Mouse (Mus musculus): ENCODE results near the gene Pxdn. TPM values are rescaled to one million over a fixed set of nuclear protein-coding genes. Genes with fewer than 3 reads are reported as not detected.

The Pxdn gene
- polyA plus RNA-seq, 1 experiment from 2014 or later: 137 TPM

DNA sequence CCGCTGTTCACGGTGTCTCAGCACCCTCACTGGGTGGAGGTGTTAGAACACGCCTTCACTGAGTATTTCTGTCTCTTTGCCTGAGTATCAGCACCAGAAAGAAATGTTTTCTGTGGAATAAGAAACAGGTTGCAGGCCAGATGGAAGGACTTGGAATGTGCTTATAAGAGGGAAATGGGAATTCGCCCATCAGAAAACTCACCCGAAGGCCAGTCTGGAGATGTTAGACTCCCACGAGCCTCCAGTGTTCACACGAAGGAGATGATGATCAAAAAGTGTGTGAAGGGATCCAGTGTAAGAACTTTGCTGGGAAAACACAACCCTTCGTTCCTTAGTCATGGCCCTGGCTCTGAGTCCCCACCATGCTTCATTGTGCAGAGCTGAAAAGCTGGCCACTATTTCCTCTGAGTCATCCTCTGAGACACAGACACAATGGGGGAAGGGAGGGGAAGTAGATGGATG, 3.3 kb upstream of the Pxdn start:
- peaks cover 21% of the 10 kb centered on the region for H3K4me1 ChIP-seq
- H3K36me3 ChIP-seq: no peaks in the 10 kb centered on the region
- no peak overlapping the region for H3K4me3 ChIP-seq
- 79% methylated on average over 8 of the region's 8 CpGs for WGBS
- DNase-seq (ENCODE audit: low spot score): no peak
- H3K27me3 ChIP-seq (ENCODE audit: low read depth, poor library complexity, severe bottlenecking): no peaks in the 10 kb centered on the region
- no peak overlapping the region for H3K27ac ChIP-seq
- no peaks in the 10 kb centered on the region for H3K9me3 ChIP-seq (replicated peaks)

DNA sequence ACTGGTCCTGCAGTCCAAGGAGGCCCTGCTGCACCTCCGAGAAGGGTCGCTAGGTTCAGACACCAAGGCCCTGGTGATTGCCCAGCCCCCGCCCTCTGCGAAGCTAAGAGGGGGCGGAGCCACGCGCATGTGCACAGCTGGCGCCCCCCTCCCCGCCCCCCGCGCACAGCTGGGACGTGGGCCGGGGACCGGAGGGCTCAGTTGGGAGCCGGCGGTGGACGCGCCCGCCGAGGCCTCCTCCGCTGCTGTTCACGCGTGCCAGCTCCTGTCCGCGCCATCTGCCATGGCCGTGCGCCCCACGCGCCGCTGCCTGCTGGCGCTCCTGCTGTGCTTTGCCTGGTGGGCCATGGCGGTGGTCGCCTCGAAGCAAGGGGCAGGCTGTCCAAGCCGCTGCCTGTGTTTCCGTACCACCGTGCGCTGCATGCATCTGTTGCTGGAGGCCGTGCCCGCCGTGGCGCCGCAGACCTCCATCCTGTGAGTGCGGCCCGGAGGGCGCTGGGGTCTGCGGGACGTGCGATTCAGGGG, 505 bp downstream of the Pxdn start:
- H3K27ac ChIP-seq: peak overlapping the region; percentile 99
- H3K9me3 ChIP-seq (replicated peaks): no peaks in the 10 kb centered on the region
- peak; percentile 90 for DNase-seq (ENCODE audit: low spot score)
- peaks cover 24% of the 10 kb centered on the region for H3K36me3 ChIP-seq
- peaks cover 47% of the 10 kb centered on the region for H3K4me1 ChIP-seq
- H3K4me3 ChIP-seq: peak overlapping the region; percentile 79
- WGBS: under 1% methylated on average over 49 of the region's 49 CpGs
- H3K27me3 ChIP-seq (ENCODE audit: low read depth, poor library complexity, severe bottlenecking): no peaks in the 10 kb centered on the region

DNA sequence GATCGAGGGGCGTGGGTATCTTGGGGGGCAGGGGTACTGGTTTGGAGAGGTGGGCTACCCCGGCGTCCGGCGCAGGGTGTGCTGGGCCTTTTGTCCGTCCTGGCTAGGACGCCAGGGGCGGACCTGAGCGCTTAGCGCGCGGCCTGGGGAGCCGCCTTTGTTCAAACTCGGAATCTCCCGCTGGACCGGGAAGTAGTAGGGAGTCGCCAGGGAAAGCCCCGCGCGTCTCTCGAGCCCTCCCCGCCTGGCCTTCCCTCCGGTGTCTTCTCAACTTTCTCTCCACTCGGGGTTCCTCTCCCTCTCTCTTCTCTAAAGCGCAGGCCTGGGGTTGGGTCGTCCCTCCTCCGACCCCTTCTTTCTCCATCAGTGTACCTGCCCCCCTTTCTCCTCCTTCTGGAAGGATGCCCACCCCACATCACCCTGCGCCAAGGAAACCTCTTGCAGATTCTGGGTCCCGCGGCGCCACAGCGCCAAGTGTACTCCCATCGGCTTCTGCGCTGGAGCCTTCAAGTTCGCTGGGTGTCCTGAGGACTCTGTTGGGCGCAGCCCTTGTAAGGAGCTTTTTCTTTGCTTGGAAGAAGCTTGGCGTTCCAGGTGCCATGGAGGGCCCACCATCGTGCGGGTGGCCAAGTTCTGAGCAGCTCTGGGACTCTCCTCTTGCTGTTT, 1.1 kb downstream of the Pxdn start:
- Histone ChIP-seq H3K9me3 (replicated peaks) (no peaks in the 10 kb centered on the region), H3K36me3 (peaks cover 24% of the 10 kb centered on the region), H3K4me3 (peak overlapping the region; percentile 79), H3K27me3 (ENCODE audit: low read depth, poor library complexity, severe bottlenecking) (no peaks in the 10 kb centered on the region), H3K27ac (peak overlapping the region; percentile 99), H3K4me1 (peaks cover 44% of the 10 kb centered on the region)
- DNase-seq (ENCODE audit: low spot score): peak; percentile 80
- WGBS: under 1% methylated on average over 40 of the region's 40 CpGs

DNA sequence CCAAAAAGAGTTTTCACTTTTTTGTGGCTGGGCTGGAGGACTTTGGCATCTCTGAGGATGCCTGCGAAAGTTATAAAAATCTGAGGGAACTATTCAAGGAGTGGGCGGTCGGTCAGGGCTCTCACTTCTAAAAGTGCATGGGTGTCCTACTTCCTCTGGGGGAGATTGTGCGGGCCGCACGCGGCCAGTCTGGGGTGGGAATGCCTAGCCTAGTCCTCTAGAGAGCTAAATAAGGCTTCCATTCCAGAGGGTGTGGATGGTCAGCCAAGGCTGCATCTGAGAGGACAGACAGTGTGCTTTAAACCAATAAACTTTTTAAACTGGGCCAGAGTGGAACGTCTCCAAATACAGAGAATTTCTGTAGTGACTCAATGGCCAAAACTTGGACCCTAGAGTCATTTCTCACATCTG, 1.9 kb downstream of the Pxdn start:
- 9% methylated on average over 8 of the region's 8 CpGs for WGBS
- Histone ChIP-seq H3K27ac (peak overlapping the region; percentile 99), H3K4me1 (peaks cover 40% of the 10 kb centered on the region)

DNA sequence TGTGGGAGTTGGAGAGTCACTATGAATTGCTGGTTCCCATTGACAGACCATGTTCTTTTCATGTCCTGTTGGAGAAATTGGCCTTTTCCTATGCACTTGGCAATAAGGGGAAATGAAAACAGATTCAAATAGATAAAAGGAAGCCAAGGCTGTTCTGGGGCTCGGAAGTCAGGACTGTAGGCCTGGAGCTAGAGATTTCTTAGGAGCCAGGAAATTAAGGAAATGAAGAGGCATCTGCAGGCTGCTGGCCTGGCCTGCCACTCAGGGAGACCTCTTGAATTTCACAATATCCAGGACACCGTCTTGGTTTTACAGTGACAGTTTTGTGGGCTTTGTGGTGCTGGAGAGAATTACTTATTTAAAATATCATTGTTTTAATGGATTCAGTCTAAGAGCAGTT, 5.0 kb downstream of the Pxdn start:
- Histone ChIP-seq H3K36me3 (peaks cover 24% of the 10 kb centered on the region), H3K9me3 (replicated peaks) (no peaks in the 10 kb centered on the region), H3K27ac (no peak overlapping the region), H3K27me3 (ENCODE audit: low read depth, poor library complexity, severe bottlenecking) (no peaks in the 10 kb centered on the region), H3K4me1 (peaks cover 50% of the 10 kb centered on the region), H3K4me3 (no peak overlapping the region)
- no peak for DNase-seq (ENCODE audit: low spot score)
- 92% methylated on average over 2 of the region's 2 CpGs for WGBS

More for the DNA sequence above, 1.9 kb downstream of the Pxdn start:
- Histone ChIP-seq H3K36me3 (peaks cover 24% of the 10 kb centered on the region), H3K9me3 (replicated peaks) (no peaks in the 10 kb centered on the region), H3K27me3 (ENCODE audit: low read depth, poor library complexity, severe bottlenecking) (no peaks in the 10 kb centered on the region), H3K4me3 (peak overlapping the region; percentile 79)
- peak; percentile 46 for DNase-seq (ENCODE audit: low spot score)

DNA sequence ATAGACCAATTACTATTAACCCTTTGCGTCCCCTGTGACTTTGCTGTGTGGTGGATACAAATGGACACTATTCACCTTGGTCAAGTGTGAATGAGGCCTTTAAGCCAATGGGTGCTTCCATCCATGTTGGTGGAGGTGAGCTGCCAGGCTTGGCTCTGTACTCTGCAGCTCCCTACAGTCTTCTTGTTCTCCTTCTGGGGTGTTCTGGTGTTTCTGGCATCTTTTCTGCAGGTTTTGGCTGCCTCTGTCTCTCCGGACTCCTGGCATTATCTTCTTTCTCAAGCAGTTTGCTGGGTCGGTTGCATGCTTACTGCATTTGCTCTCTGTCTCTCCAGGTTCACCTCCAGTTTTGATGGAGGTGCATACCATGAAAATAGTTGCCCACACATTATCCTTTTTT, 7.2 kb downstream of the Pxdn start:
- 91% methylated on average over 3 of the region's 3 CpGs for WGBS

DNA sequence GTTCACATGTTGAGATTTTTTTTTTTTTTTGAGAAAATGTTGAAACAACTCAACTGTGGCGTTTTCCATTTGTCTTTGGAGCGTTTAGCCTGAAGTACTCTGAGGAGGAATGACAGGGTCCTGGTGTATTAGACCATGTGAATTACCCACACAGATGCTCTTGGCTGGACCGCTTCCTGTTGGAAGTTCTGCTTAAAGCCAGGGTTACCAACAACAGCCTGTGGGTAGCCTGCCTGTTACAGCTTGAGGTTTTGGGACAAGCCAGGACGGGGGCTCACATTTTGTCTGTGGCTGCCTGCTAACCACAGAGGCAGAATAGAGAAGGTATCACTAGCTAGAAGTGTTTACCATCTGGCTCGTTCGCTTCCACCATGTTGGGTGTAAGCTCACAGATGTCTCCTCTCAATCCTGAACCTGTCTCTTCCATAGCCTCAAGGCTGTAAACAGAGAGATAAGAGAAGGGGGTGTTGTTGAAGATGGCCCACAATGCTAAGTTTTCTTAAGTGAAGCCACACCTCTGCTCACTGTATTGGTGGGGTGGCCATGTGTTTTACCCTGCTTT, 7.9 kb downstream of the Pxdn start:
- no peaks in the 10 kb centered on the region for H3K27me3 ChIP-seq (ENCODE audit: low read depth, poor library complexity, severe bottlenecking)
- H3K9me3 ChIP-seq (replicated peaks): no peaks in the 10 kb centered on the region
- H3K36me3 ChIP-seq: peaks cover 33% of the 10 kb centered on the region
- 78% methylated on average over 6 of the region's 6 CpGs for WGBS
- H3K4me1 ChIP-seq: peaks cover 35% of the 10 kb centered on the region
- no peak for DNase-seq (ENCODE audit: low spot score)
- no peak overlapping the region for H3K4me3 ChIP-seq
- no peak overlapping the region for H3K27ac ChIP-seq

More for the DNA sequence above, 7.2 kb downstream of the Pxdn start:
- Histone ChIP-seq H3K4me1 (peaks cover 38% of the 10 kb centered on the region), H3K9me3 (replicated peaks) (no peaks in the 10 kb centered on the region), H3K36me3 (peaks cover 33% of the 10 kb centered on the region), H3K4me3 (no peak overlapping the region), H3K27ac (no peak overlapping the region), H3K27me3 (ENCODE audit: low read depth, poor library complexity, severe bottlenecking) (no peaks in the 10 kb centered on the region)
- no peak for DNase-seq (ENCODE audit: low spot score)

DNA sequence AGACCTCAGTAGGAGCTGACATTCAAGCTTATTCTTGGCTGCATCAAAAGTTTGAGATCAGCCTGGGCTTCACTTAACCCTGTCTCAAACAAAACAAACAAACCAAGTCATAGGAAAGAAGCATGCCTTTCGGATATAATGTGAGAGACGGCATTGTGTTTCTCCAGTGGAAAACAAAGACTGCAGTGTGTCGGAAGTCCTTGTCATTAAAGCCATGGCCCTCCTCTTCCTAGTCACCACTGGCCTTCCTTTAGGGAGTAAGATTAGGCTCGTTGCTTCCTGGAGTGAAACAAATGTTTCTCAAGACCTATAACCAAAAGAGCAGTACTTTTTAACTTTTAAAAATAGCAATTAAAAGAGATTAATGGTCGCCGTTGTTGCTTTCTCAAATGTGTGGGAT, 13.6 kb downstream of the Pxdn start:
- H3K27me3 ChIP-seq (ENCODE audit: low read depth, poor library complexity, severe bottlenecking): no peaks in the 10 kb centered on the region
- H3K4me3 ChIP-seq: no peak overlapping the region
- peaks cover 23% of the 10 kb centered on the region for H3K36me3 ChIP-seq
- no peak for DNase-seq (ENCODE audit: low spot score)
- no peaks in the 10 kb centered on the region for H3K9me3 ChIP-seq (replicated peaks)
- 84% methylated on average over 6 of the region's 6 CpGs for WGBS
- H3K4me1 ChIP-seq: peaks cover 34% of the 10 kb centered on the region
- H3K27ac ChIP-seq: no peak overlapping the region; the same call in 1 of the 2 replicates

DNA sequence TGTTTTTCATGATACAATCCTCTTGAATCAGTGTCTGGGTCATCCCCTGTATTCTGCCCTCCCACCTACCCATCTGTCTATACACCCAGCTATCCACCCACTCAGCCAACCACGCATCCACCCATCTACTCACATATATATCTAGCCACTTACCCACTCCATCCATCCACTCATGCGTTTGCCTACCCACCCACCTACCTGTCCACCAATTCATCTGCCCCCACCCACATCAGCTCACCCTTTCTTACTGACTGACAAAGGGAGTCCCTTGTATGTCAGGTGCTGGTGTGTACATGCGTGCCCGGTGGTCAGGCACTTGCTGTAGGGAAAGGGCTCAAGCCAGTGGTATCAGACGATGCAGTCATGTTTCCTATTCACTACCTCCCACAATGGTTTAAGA, 14.1 kb downstream of the Pxdn start:
- Histone ChIP-seq H3K27me3 (ENCODE audit: low read depth, poor library complexity, severe bottlenecking) (no peaks in the 10 kb centered on the region), H3K36me3 (peaks cover 24% of the 10 kb centered on the region), H3K4me1 (peaks cover 35% of the 10 kb centered on the region), H3K27ac (no peak overlapping the region; the same call in 1 of the 2 replicates), H3K4me3 (no peak overlapping the region), H3K9me3 (replicated peaks) (no peaks in the 10 kb centered on the region)
- no peak for DNase-seq (ENCODE audit: low spot score)
- 91% methylated on average over 5 of the region's 5 CpGs for WGBS

DNA sequence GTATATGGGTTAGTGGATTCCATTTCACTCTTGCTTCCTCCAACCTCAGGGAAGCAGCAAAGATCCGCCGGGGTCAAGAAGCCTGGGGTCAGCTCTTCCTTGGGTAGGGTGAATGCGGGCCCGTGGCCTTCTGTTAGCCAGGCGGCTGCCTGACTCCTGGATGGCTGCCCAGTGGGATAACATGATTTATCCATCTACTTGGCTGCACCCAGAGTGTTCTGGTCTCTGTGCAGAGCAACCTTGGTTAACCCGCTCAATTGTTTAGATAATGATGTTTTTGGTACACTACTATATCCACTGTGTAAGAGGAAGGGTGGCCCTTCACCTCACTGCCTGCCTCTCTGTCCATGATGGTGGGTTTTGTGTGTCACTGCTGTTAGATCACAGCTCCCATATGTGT, 14.7 kb downstream of the Pxdn start:
- H3K4me1 ChIP-seq: peaks cover 41% of the 10 kb centered on the region
- no peak overlapping the region for H3K4me3 ChIP-seq
- 91% methylated on average over 6 of the region's 6 CpGs for WGBS
- no peak for DNase-seq (ENCODE audit: low spot score)
- H3K27me3 ChIP-seq (ENCODE audit: low read depth, poor library complexity, severe bottlenecking): no peaks in the 10 kb centered on the region
- H3K9me3 ChIP-seq (replicated peaks): no peaks in the 10 kb centered on the region
- peaks cover 29% of the 10 kb centered on the region for H3K36me3 ChIP-seq
- H3K27ac ChIP-seq: no peak overlapping the region

DNA sequence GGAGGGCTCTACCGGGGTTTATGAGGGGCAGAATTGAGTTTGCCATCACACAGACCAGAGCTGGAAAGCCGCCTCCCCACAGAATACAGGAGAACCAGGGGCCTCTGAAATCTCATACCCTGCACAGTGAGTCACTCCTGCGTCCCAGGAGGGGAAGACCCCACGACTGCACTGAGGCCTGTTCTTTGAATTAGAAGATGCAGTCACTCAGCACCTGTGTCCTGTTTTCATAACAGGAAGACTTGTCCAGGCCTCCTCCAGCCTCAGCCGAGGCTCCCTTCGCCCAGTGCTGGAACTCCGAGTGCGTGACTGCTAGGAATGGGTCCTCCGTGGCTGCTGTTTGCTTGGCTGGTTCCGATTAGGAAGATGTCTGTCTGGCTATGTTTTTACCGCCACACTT, 16.6 kb downstream of the Pxdn start:
- Histone ChIP-seq H3K4me3 (no peak overlapping the region), H3K9me3 (replicated peaks) (no peaks in the 10 kb centered on the region), H3K36me3 (peaks cover 27% of the 10 kb centered on the region), H3K27ac (no peak overlapping the region), H3K27me3 (ENCODE audit: low read depth, poor library complexity, severe bottlenecking) (no peaks in the 10 kb centered on the region), H3K4me1 (peaks cover 48% of the 10 kb centered on the region)
- WGBS: 76% methylated on average over 11 of the region's 11 CpGs
- DNase-seq (ENCODE audit: low spot score): no peak

DNA sequence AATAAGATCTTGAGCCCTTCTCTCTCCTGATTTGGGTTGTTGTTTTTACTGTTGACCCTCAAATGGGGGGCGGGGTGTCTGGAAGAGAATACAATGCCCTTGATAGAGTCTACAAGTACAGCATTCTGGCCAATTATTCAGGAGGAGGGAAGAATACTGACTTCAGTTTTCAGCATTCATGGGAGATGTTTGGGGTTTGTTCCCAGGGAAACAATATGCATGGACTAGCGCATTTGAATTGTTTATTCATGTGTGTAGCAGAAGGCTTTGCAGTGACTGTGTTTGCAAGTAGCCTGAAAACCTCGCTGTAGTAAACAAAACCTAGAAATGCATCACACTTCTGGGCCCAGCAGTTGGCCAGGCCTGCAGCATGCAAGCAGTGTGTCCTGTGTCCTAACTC, 17.1 kb downstream of the Pxdn start:
- Histone ChIP-seq H3K27ac (no peak overlapping the region), H3K4me3 (no peak overlapping the region), H3K9me3 (replicated peaks) (no peaks in the 10 kb centered on the region), H3K36me3 (peaks cover 23% of the 10 kb centered on the region), H3K4me1 (peaks cover 48% of the 10 kb centered on the region), H3K27me3 (ENCODE audit: low read depth, poor library complexity, severe bottlenecking) (no peaks in the 10 kb centered on the region)
- whole genome bisulfite sequencing: 93% methylated on average over 3 of the region's 3 CpGs
- no peak for DNase-seq (ENCODE audit: low spot score)

DNA sequence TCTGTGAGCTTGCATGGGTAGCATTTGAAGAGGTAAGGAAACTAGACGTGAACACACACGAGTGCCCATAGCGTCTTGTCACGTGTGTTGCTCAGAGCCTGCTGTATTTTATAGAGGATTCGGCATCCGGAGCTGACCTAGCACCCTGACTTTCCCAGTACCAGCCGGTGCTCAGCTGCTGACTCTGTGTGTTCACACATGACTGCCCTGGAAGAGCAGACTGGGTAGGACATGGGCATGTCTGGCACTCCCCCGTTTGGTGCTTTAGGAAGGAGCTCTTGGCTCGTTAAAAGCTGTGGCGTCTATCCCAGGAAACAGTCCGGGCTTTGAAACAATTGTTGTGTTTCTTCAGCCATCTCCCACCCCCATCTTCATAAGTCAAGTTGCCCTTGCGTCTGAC, 19.6 kb downstream of the Pxdn start:
- H3K36me3 ChIP-seq: peaks cover 12% of the 10 kb centered on the region
- H3K4me1 ChIP-seq: peaks cover 34% of the 10 kb centered on the region
- no peaks in the 10 kb centered on the region for H3K27me3 ChIP-seq (ENCODE audit: low read depth, poor library complexity, severe bottlenecking)
- H3K9me3 ChIP-seq (replicated peaks): no peaks in the 10 kb centered on the region
- DNase-seq (ENCODE audit: low spot score): no peak
- no peak overlapping the region for H3K27ac ChIP-seq
- WGBS: 86% methylated on average over 12 of the region's 12 CpGs
- H3K4me3 ChIP-seq: no peak overlapping the region

All from limb, embryonic 10.5 days (tissue).